Mouse (Mus musculus) megakaryocyte, adult 5-6 weeks (primary cell): ENCODE data around the gene Sympk. TPM values are rescaled to one million over a fixed set of nuclear protein-coding genes. Genes with fewer than 3 reads are reported as not detected.
A peak's percentile ranks its signal among the peaks of the same experiment; 100 is the strongest.

ENCODE experiments used
- ATAC-seq: 2 replicates; pipeline ENCODE4 v1.8.0; 2016; ENCODE audit warnings: mild to moderate bottlenecking, inconsistent platforms; ENCODE audit not compliant: poor library complexity, severe bottlenecking
- total RNA-seq, 2 experiments: library from RNA; stranded (forward) in 1 of 2; stranded (reverse) in 1 of 2; fragments of 153-499, 151-499 nt in 1 of 2; fragments of 221-1000, 200-1000 nt in 1 of 2; gene quantifications; 2 replicates each; pipeline versions ENCODE4 v1.2.3 to v1.2.4; 2015 to 2017

The Sympk gene
- total RNA-seq, 2 experiments from 2014 or later, result 26.6 to 48.4 TPM

DNA sequence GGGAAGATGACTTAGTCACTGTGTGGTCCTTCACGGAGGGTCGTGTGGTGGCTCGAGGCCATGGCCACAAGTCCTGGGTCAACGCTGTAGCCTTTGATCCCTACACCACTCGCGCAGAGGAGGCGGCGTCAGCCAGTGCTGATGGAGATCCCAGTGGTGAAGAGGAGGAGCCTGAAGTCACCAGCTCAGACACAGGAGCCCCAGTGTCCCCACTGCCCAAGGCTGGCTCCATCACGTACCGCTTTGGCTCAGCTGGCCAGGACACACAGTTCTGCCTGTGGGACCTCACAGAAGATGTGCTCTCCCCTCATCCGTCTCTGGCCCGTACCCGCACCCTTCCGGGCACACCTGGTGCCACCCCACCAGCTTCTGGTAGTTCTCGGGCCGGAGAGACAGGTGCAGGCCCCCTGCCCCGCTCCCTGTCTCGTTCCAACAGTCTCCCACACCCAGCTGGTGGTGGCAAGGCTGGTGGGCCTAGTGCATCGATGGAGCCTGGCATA, 56.3 kb downstream of the Sympk start:
- no peak for ATAC-seq

GRCm38 (mm10) chr7:19082171-19082570, 58.0 kb downstream of the Sympk start:
- ATAC-seq, result no peak

DNA sequence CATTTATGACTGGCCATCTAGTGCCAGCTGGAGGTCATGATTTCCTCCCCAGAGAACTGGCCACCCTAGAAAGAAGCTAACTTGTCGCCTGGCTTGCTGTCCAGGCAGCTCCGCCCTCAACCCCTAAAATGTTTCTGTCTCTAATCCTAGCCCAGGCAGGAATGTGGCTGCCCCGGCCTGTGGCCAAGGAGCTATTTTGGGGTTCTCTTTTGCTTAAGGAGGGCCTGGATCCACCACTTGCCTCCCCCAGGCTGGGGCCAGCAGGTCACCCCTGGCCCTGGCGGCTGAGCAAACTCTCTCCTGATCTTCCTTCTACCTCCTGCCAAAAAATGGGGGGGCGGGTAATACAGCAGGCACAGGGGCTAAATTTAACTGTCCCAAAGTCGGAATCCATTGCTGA, 58.9 kb downstream of the Sympk start:
- ATAC-seq, result no peak

GRCm38 (mm10) chr7:19083701-19084100, 59.5 kb downstream of the Sympk start, which contains the start of gene Dmpk:
TSS of gene Dmpk (plus strand) at chr7:19083849.
- ATAC-seq, result no peak

DNA sequence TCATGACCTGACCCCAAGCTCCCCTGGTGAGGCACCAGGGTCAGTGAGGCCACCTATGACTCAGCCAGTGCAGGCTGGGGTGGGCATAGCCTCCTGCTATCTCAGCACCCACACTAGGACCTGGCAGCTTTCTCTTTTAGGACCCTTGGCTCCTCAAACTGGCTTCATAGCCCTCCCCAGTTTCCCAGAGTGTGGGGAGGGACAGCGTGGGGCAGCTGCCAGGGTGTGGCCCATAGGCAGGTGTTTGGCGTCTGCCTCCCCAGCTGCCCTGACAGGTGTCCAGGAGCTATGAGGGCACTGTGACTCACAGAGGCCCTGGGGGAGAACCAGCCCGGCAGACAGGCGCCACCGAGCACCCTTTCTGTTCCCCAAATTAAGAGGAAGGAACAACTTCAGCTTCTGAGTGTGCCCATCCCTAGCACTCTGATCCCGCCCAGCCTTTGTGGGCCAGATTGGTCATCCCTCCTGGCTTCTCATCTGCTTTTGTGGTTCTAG, 60.1 kb downstream of the Sympk start:
- peak; percentile 84 for ATAC-seq

DNA sequence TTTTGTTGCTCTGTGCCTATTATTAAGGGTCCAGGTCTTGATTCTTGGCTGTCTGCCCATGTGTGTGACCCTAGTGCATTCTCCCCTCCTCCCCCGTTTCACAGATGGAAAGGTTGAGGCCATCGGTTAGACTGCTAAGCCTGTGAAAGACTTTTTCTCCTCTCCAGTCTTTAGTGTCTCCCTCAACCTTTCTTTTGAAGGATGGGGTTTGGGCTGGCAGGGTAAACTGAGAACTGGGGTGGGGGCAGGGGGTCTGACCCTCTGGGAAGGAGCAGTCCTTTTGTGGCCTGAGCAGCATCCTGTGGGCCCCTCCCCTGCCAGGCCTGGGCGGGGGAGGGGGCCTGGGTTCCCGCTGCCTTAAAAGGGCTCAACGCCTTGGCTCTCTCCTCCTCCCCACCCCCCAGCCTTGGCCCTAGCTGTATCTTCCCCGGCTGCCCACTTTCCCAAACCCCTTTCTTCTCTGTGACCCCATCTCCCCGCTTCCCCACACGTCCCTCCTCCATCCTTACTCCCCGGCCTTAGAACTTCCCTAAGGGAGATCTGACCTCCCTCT, 60.8 kb downstream of the Sympk start:
- no peak for ATAC-seq

DNA sequence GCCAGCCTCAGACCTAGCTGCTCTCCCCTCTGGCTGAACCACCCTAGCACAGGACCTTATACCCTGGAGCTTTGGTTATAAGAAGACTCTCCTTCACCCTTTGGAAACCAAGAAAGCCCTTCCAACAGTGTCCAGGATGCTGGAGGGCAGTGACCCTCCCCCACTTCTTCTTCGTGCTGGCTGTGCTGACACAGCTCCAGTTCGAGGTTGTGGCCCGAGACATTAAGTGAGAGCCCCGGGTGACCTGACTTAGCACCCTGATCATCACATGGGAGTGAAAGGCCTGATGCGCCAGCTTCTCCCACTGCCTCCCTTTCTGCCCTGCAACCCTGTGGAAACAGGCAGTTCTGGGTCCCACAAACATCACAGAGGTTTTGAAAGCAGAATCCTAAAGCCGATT, 61.3 kb downstream of the Sympk start:
- no peak for ATAC-seq

DNA sequence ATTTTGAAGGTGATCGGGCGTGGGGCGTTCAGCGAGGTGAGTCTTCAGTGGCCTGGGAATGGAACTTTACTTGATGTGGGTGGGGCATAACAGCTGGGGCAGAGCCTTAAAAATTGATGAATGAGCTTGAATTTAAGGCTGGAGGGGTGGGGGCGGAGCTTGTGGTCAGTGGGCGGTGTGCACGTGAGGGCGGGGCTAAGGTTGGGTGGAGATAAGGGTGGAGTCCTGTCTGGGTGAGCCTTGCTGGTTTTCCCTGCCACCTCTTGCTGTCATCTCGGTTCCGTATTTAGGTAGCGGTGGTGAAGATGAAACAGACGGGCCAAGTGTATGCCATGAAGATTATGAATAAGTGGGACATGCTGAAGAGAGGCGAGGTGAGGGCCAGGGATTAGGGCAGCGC, 61.9 kb downstream of the Sympk start:
- peak; percentile 70 for ATAC-seq

DNA sequence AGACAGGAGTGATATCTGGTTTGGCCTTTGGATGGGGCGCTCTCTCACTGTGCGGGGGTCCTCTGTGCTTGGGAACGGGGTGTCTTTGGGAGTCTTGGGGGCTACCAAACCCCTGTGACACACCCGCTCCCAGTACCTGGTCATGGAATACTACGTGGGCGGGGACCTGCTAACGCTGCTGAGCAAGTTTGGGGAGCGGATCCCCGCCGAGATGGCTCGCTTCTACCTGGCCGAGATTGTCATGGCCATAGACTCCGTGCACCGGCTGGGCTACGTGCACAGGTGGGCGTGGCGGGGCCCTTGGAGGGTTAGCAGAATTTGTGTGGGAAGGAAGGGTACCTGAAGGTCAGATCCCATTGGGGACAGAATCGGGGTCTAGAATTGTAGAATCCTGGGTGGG, 62.6 kb downstream of the Sympk start:
- ATAC-seq, result no peak

GRCm38 (mm10) chr7:19088813-19089212, 64.6 kb downstream of the Sympk start:
- peak; percentile 45 for ATAC-seq

GRCm38 (mm10) chr7:19091913-19092312, 67.7 kb downstream of the Sympk start:
- no peak for ATAC-seq

GRCm38 (mm10) chr7:19092381-19093173, 68.4 kb downstream of the Sympk start:
- no peak for ATAC-seq

- ATAC-seq, result peak; percentile 74
Observed at GRCm38 (mm10) chr7:19093174-19093521, 69.0 kb downstream of the Sympk start.

GRCm38 (mm10) chr7:19093537-19094385, 69.6 kb downstream of the Sympk start:
- peak; percentile 62 for ATAC-seq

DNA sequence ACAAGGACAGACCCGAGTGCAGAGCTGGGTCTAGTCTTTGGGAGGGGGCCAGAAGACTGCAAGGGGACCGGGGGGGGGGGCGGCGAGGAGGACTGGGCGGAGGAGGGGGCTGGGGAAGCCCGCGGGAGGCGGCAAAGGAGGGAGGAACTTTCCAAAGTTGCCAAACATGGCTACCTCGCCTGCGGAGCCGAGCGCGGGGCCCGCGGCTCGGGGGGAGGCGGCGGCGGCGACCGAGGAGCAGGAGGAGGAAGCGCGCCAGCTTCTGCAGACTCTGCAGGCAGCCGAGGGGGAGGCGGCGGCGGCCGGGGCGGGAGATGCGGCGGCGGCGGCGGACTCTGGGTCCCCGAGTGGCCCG, 70.3 kb downstream of the Sympk start, which contains the start of gene Six5:
Gene Six5 (plus strand): TSS at position 124 of the 355 bp plus-strand sequence.
- no peak for ATAC-seq

GRCm38 (mm10) chr7:19094826-19095750, 70.9 kb downstream of the Sympk start:
- 0 out of 2 replicates have a peak, but pooled peaks have one; percentile 7 for ATAC-seq

DNA sequence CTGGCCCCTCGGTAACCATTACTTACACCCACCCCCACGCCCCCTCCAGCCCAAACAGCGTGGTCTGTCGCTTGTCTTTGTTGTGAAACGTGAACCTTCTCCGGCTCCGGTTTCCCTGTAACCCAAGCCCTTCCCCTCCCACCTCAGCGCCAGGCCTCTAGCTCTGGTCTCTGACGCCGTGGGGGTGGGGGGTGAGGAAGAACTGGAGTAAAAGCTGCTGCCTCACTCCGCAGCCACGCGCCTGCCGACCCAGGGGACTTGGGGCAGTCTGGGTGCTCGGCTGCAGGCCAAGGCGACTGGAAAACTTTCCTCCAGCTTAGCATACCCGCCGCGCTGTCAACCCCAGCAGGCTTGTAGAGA, 71.6 kb downstream of the Sympk start:
- ATAC-seq, result no peak

DNA sequence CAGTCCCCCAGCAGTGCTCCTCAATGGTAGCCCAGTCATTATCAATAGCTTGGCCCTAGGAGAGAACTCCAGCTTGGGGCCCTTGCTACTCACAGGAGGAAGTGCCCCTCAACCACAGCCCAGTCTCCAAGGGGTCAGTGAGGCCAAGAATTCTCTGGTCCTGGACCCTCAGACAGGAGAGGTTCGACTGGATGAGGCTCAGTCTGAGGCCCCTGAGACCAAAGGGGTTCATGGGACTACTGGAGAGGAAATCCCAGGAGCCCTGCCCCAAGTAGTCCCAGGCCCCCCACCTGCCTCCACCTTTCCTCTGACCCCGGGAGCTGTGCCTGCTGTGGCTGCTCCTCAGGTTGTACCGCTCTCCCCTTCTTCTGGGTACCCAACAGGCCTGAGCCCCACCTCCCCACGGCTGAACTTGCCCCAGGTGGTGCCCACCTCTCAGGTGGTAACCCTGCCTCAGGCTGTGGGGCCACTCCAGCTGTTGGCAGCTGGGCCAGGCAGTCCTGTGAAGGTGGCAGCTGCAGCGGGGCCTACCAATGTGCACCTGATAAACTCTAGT, 72.3 kb downstream of the Sympk start:
- no peak for ATAC-seq

- ATAC-seq, result no peak
Observed at GRCm38 (mm10) chr7:19097217-19097616, 73.0 kb downstream of the Sympk start.

DNA sequence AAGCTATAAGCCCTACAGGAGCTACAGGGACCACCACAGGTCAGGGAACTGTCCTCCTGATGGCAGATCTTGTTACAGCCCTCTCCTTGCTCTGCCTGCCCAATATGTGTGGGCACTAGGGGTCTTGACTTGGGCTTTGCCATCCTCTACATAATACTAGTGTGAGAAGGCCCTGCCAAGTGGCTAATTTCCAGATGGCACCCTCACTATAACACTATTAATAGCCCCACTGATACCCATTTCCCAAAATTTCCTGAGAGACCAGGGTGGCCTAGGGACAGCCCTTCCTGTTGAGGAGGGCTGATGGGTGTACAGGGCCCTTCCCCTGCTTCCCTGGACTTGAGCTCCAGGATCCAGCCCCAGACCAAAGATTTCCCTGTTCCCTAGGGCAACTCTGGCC, 73.7 kb downstream of the Sympk start:
- ATAC-seq, result no peak
